Mouse (Mus musculus): ENCODE data around the gene Enoph1.

The Enoph1 gene

DNA sequence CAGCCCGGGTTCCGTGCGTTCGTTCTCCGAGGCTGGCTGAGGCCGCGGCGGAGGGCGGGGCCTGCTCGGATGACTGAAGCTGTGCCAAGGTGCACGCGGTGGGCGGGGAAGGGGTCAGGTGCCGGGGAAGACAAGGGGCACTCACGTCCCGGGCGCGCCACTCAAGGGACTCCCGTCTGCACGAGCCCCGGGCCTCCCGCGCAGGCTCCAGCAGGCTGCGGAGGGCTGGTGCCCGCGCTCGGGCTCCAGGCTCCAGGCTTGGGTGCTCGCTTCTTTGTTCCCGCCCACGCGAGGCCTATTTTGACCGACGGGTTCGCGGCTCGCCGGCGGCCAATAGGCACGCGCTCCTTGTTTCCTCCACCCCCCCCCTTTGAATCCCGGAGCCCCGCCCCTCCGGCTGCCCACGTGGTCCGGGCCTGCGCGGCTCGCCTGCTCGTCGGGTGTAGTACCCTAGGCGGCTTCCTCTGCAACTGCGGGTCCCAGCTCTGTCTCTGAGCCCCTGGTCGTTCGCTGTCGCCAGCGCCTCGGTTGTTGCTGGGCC, at the start of gene Enoph1, which contains the start of gene Hnrnpdl:
Enoph1 (plus strand) TSS at position 384 of the 541 bp plus-strand sequence.
Hnrnpdl (minus strand) TSS at position 63 of the 541 bp plus-strand sequence.
- peak; percentile 75 for DNase-seq (ENCODE audit: low read depth)

GRCm38 (mm10) chr5:99994166-99994565, 45.6 kb upstream of the Enoph1 start:
- no peak for DNase-seq (ENCODE audit: low read depth)

DNA sequence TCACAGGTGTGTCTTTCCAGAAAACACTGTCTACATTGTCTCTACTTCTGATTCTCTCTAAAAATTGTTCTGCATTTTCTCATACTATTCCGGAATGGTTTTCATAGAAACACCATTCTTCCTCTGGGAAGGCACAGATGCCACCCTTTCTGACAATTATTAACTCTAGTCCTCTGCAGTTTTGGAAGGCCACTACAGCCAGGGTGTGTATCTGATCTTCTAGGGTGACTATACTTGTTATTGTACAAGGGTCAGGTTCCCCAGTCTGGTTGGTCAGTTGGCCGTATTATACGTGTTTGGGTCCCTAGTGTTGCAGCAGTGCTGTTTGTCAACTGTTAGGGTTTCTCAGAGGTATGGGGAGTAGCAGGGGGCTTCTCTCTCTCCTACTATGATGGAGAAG, 45.1 kb upstream of the Enoph1 start:
- DNase-seq (ENCODE audit: low read depth) = no peak

DNA sequence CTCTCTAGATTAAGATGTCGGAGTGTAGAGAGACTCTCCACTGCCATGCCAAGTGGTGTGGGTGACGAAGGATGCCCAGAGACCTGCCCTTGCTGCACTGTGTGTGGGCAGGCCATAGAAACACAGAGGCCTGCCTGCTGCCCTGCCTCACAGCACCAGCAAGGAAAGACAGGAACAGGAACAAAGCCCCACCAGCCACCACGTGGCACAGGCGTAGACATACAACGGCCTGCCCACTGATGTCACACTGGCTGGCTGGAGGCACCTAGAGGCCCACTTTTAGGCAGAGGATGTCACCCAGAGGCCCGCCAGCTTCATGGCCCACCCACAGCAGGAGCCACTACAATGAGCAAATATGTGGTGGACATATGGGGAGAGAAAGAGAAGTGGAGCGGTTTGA, 39.7 kb upstream of the Enoph1 start:
- no peak for DNase-seq (ENCODE audit: low read depth)

DNA sequence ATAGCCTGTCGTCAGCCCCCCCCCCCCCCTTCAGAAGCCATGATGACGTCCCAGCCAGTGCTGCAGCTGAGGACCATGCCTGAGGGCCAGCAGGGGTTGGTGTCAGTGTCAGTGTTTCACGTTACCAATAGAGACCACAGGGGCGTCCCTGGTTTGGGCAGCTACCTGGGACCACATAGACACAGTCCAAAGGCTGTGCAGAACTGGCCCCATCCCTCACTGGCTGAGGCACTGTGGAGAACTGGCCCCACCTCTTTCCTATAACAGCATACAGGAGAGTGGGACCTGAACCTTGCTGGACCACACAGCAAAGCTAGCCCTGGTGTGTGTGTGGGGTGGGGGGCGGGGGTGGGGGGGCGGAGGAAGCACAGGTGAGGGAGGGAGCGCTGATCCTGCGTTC, 39.3 kb upstream of the Enoph1 start:
- DNase-seq (ENCODE audit: low read depth) = no peak

DNA sequence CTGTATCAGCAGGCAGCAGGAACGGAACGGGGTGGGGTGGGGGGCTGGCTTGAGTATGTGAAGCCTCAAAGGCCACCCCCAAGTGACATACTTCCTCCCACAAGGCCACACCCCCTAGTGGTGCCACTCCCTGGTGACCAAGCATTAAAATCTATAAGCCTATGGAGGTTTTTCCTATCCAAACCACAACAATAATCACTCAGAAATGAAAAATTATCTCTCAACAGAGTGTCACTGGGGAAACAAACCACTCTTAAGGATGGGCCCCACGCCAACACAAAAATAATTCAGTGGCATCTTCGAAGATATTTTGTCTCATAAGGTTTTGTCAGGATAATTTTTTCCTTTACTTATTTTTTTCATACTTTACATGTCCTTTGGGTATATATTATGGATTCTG, 35.9 kb upstream of the Enoph1 start:
- DNase-seq (ENCODE audit: low read depth) = no peak

GRCm38 (mm10) chr5:100005431-100005830, 34.4 kb upstream of the Enoph1 start:
- DNase-seq (ENCODE audit: low read depth) = no peak

DNA sequence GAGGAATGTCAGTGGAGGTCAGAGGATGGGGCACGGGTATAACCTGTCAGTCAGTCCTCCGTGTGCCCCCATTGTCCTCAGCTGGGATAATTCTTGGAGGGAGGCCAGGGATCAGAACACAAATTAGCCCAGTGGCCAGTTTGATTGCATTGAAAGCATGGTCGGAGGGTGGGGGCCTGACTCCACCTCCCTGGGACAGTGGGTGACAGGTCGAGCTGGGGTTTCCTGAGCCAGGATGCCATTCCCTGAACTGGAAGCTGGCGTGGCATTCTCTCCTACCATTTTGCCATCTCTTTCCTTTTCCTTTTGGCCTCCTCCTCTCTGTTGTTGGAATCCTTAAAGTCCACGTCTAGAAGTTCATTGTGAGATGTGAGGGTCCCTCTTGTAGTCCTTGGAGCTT, 33.9 kb upstream of the Enoph1 start:
- no peak for DNase-seq (ENCODE audit: low read depth)

- DNase-seq (ENCODE audit: low read depth) = no peak
Observed at GRCm38 (mm10) chr5:100006324-100007039, 33.3 kb upstream of the Enoph1 start.

DNA sequence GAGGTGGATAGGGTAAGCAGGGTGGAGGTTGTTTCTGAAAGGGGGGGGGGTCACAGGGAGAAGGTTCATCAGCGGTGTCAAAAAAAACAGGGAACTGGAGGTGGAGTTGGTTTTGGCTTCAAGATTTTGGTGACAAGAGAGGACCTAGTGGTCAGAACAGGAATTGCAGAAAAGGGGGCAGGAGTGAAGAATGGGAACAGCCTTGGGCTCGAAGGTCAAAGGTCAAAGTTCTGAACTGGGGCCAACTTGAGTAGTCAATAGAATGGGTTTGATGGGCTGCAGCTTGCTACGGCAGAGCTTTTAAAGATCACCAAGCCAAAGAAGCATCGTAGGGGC, 32.8 kb upstream of the Enoph1 start:
- DNase-seq (ENCODE audit: low read depth) = no peak

DNA sequence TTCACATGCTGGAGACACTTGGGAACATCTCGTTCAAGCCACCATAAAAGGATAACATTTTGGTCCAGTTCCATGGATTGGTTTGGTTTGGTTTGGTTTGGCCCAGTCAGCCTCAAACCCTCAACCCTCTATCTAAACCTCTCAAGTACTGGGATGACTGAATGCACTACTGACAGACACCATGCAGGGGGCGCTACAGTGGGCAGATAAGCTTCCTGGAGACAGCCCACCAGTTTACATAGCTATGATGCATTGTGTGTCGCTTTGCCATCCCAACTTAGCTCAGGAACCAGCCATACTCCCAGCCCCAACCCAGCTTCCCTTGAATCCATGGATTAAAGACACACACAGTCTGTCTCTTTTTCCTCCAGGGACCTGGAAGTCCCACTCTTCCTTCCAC, 31.3 kb upstream of the Enoph1 start:
- DNase-seq (ENCODE audit: low read depth) = no peak

- no peak for DNase-seq (ENCODE audit: low read depth)
Observed at GRCm38 (mm10) chr5:100012599-100012998, 27.2 kb upstream of the Enoph1 start.

DNA sequence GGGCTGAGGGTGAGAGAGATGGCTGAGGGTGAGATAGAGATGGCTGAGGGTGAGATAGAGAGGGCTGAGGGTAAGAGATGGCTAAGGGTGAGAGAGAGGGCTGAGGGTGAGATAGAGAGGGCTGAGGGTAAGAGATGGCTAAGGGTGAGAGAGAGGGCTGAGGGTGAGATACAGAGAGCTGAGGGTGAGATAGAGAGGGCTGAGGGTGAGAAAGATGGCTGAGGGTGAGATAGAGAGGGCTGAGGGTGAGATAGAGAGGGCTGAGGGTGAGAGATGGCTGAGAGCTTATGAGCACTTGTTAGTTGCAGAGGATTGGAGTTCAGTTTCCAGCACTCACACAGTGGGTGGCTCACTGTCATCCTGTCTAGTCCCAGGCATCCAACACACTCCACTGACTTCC, 19.7 kb upstream of the Enoph1 start:
- DNase-seq (ENCODE audit: low read depth) = no peak

DNA sequence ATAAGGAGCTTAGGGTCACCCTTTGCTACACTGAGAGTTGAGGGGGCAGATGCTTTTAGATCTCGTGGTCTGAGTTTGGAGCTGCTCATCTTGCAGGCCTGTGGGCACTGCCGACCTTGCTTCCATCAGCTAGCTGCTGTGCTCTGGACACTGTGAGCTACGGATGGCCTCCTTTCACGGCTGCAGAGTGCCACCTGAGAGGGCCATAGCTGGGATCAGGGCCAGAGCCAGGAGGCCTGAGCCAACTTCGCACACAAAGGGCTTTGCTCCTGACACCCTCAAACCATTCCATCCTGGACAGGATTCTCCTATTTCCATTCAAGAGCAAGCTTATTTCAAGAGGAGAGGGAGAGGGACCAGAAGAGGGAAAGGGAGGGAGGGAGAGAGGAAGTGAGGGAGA, 15.4 kb upstream of the Enoph1 start:
- DNase-seq (ENCODE audit: low read depth) = no peak

DNA sequence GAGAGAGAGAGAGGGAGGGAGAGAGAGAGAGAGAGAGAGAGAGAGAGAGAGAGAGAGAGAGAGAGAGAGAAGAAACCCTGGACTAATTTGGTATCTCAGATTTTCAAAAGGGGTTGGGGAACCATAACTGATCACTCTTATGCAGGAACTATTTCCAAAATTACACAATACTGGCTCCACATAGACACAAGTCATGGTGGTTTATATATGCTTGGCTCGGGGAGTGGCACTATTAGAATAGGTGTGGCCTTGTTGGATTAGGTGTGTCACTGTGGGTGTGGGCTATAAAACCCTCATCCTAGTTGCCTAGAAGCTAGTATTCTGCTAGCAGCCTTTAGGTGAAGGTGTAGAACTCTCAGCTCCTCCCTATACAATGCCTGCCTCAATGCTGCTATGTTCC, 14.9 kb upstream of the Enoph1 start:
- no peak for DNase-seq (ENCODE audit: low read depth)

GRCm38 (mm10) chr5:100030069-100030468, 9.7 kb upstream of the Enoph1 start:
- no peak for DNase-seq (ENCODE audit: low read depth)

DNA sequence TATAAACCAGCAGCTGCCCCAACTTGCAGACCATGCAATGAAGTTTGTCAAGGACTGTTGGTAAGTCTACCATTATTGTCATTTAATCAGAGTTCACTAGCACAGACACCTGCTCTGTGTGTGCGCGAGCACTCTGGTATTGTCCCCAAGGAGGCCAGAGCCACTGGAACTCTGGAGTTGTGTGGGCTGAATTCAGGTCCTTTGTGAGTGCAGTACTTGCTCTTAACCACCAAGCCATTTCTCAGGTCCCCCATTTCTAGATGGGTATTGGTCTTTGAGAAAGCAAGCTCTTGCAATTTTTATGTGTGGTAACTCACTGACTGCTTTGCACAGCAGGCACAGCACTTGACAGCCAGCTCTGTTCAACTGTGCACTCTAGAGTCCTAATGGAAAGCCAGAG, 7.7 kb upstream of the Enoph1 start:
- DNase-seq (ENCODE audit: low read depth) = no peak

DNA sequence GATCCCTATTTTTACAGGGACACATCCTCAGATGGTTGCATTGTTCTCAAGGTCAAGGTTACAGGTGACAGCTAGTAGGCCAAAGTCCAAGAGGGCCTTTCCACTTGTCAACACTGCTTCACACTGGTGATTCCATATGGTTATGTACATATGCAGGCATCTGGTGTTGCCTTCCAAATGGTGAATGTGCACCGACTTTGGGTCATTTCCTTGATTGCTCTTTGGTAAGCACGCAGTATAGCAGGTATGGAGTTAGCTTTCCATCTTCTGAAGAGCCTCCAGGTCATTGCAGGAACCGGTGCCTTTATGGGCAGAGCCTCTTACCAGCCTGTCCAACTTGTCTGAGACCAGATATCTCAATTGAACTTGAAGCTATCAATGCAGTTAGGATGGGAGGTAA, 7.1 kb upstream of the Enoph1 start:
- DNase-seq (ENCODE audit: low read depth) = no peak

DNA sequence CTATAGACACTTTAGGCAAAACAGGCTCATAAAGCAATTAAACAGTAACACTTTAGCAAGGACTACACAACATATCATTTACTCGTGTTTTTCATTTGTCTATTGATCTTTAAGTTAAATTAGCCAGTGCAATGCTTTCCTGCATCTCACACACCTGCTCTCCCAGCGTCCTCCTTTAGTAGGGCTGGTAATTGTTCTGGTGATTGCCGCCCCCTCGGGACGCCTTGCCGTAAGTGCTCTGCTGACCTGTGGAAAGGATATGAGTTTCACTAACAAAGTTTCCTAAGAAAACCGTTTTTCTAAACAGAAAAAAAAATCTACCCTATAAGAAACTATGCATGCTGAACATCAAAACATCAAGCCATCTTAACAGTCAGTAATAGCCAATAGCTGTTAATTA, 3.8 kb upstream of the Enoph1 start:
- DNase-seq (ENCODE audit: low read depth) = no peak

- no peak for DNase-seq (ENCODE audit: low read depth)
Observed at GRCm38 (mm10) chr5:100036681-100037080, 3.1 kb upstream of the Enoph1 start.

- DNase-seq (ENCODE audit: low read depth) = no peak
Observed at GRCm38 (mm10) chr5:100037965-100038713, 1.6 kb upstream of the Enoph1 start.

- DNase-seq (ENCODE audit: low read depth) = peak; percentile 79
Observed at GRCm38 (mm10) chr5:100038714-100039601, 827 bp upstream of the Enoph1 start.
